Mouse (Mus musculus) heart, embryonic 13.5 days (tissue): ENCODE data around the gene Fam189a1. TPM values are rescaled to one million over a fixed set of nuclear protein-coding genes. Genes with fewer than 3 reads are reported as not detected.

Experiments used
- ATAC-seq: fragments of 200-750 bp; cut with Nextera tagmentation; 2 replicates; pipeline ENCODE4 v1.8.0; 2017; ENCODE audit warnings: moderate TSS enrichment; ENCODE audit not compliant: insufficient number of reproducible peaks, low FRiP score, low TSS enrichment; ENCODE audit errors: extremely low read depth
- H3K27ac ChIP-seq: fragments of 300-500 bp; sonication (generic); replicated peaks from 2 replicates; pipeline ENCODE4 v1.5.1; 2015; ENCODE audit warnings: moderate library complexity, mild to moderate bottlenecking, inconsistent platforms
- H3K27me3 ChIP-seq: fragments of 300-500 bp; sonication (generic); replicated peaks from 2 replicates; pipeline ENCODE4 v1.6.1; 2015; ENCODE audit warnings: mild to moderate bottlenecking, inconsistent platforms
- H3K36me3 ChIP-seq: fragments of 300-500 bp; sonication (generic); 2 replicates; pipeline ENCODE4 v1.6.1; 2015; ENCODE audit warnings: mild to moderate bottlenecking, inconsistent platforms
- H3K4me1 ChIP-seq: fragments of 300-500 bp; sonication (generic); 2 replicates; pipeline ENCODE4 v1.6.1; 2015; ENCODE audit warnings: inconsistent platforms
- H3K4me2 ChIP-seq: fragments of 300-500 bp; sonication (generic); 2 replicates; pipeline ENCODE4 v1.6.1; 2015; ENCODE audit warnings: inconsistent platforms, mild to moderate bottlenecking, moderate library complexity
- H3K4me3 ChIP-seq: fragments of 300-500 bp; sonication (generic); 2 replicates; pipeline ENCODE4 v1.5.1; 2015; ENCODE audit warnings: moderate library complexity, mild to moderate bottlenecking, inconsistent platforms
- H3K9ac ChIP-seq: fragments of 300-500 bp; sonication (generic); 2 replicates; pipeline ENCODE4 v1.6.1; 2015; ENCODE audit warnings: inconsistent platforms, mild to moderate bottlenecking, moderate library complexity
- H3K9me3 ChIP-seq: fragments of 300-500 bp; sonication (generic); 2 replicates; pipeline ENCODE4 v1.6.1; 2016; ENCODE audit warnings: inconsistent platforms
- WGBS: fragments of 180-500 bp; shearing (Covaris S2); methylation state at CpG from one replicate; pipeline ENCODE4 v1.1.7; 2015; ENCODE audit warnings: mixed read lengths; 5-methylcytosine and 5-hydroxymethylcytosine counted together
- polyA plus RNA-seq: library from polyadenylated mRNA; unstranded; fragments of >200 nt; fragmentation: Nextera tagmentation; extraction: Ambion mirVana; gene quantifications from 2 replicates; pipeline ENCODE4 v1.2.1, GENCODE M21; 2015

Fam189a1 gene
- polyA plus RNA-seq, 1 experiment from 2014 or later = 0.32 TPM

- Histone ChIP-seq H3K4me3 (no peak overlapping the region), H3K9ac (no peak overlapping the region), H3K9me3 (no peaks in the 10 kb centered on the region), H3K27me3 (no peaks in the 10 kb centered on the region), H3K4me2 (no peak overlapping the region), H3K4me1 (no peaks in the 10 kb centered on the region), H3K36me3 (no peaks in the 10 kb centered on the region), H3K27ac (no peak overlapping the region)
- no peak for ATAC-seq
- 79% methylated on average over 7 of the region's 7 CpGs for WGBS
These were observed 90.9 kb downstream of the Fam189a1 start for GRCm38 (mm10) chr7:65065457-65065856.

- H3K27me3 ChIP-seq = no peaks in the 10 kb centered on the region
- no peak overlapping the region for H3K4me3 ChIP-seq
- H3K9ac ChIP-seq = no peak overlapping the region
- no peak overlapping the region for H3K4me2 ChIP-seq
- no peaks in the 10 kb centered on the region for H3K36me3 ChIP-seq
- no peak overlapping the region for H3K27ac ChIP-seq
- 44% methylated on average over 5 of the region's 5 CpGs for WGBS
- no peak for ATAC-seq
- H3K4me1 ChIP-seq = no peaks in the 10 kb centered on the region
- no peaks in the 10 kb centered on the region for H3K9me3 ChIP-seq
These were observed 91.7 kb downstream of the Fam189a1 start for GRCm38 (mm10) chr7:65064638-65065037.

- no peak overlapping the region for H3K4me2 ChIP-seq
- no peaks in the 10 kb centered on the region for H3K4me1 ChIP-seq
- no peaks in the 10 kb centered on the region for H3K9me3 ChIP-seq
- no peaks in the 10 kb centered on the region for H3K36me3 ChIP-seq
- no peaks in the 10 kb centered on the region for H3K27me3 ChIP-seq
- H3K4me3 ChIP-seq = no peak overlapping the region
- no peak for ATAC-seq
- no peak overlapping the region for H3K9ac ChIP-seq
- 28% methylated on average over 3 of the region's 3 CpGs for WGBS
- no peak overlapping the region for H3K27ac ChIP-seq
These were observed 92.3 kb downstream of the Fam189a1 start for GRCm38 (mm10) chr7:65064096-65064495.

- Histone ChIP-seq H3K27ac (no peak overlapping the region), H3K4me3 (no peak overlapping the region), H3K4me1 (0 out of 2 replicates have a peak, but pooled peaks cover 9% of the 10 kb centered on the region), H3K27me3 (no peaks in the 10 kb centered on the region), H3K36me3 (no peaks in the 10 kb centered on the region), H3K9me3 (no peaks in the 10 kb centered on the region), H3K9ac (no peak overlapping the region), H3K4me2 (no peak overlapping the region)
- ATAC-seq = no peak
- WGBS = 76% methylated on average over 7 of the region's 7 CpGs
These were observed 96.1 kb downstream of the Fam189a1 start for GRCm38 (mm10) chr7:65060163-65060799.

GRCm38 (mm10) chr7:65056864-65057263, 99.5 kb downstream of the Fam189a1 start:
- 0 out of 2 replicates have a peak, but pooled peaks cover 9% of the 10 kb centered on the region for H3K4me1 ChIP-seq
- H3K27ac ChIP-seq = no peak overlapping the region
- no peaks in the 10 kb centered on the region for H3K27me3 ChIP-seq
- no peak for ATAC-seq
- H3K9ac ChIP-seq = no peak overlapping the region
- H3K4me3 ChIP-seq = no peak overlapping the region
- H3K9me3 ChIP-seq = no peaks in the 10 kb centered on the region
- WGBS = 70% methylated on average over 6 of the region's 6 CpGs
- H3K36me3 ChIP-seq = no peaks in the 10 kb centered on the region
- H3K4me2 ChIP-seq = no peak overlapping the region

GRCm38 (mm10) chr7:65051986-65052385, 104.4 kb downstream of the Fam189a1 start:
- no peak for ATAC-seq
- WGBS = 78% methylated on average over 1 of the region's 1 CpGs
- no peaks in the 10 kb centered on the region for H3K9me3 ChIP-seq

GRCm38 (mm10) chr7:65049236-65049954, 107.0 kb downstream of the Fam189a1 start:
- 80% methylated on average over 18 of the region's 18 CpGs for WGBS
- no peaks in the 10 kb centered on the region for H3K36me3 ChIP-seq
- H3K9ac ChIP-seq = no peak overlapping the region
- no peaks in the 10 kb centered on the region for H3K27me3 ChIP-seq
- no peak for ATAC-seq
- no peaks in the 10 kb centered on the region for H3K9me3 ChIP-seq
- no peak overlapping the region for H3K4me3 ChIP-seq
- H3K27ac ChIP-seq = no peak overlapping the region
- H3K4me2 ChIP-seq = no peak overlapping the region
- no peaks in the 10 kb centered on the region for H3K4me1 ChIP-seq

More at GRCm38 (mm10) chr7:65051986-65052385, 104.4 kb downstream of the Fam189a1 start:
- H3K4me1 ChIP-seq = 0 out of 2 replicates have a peak, but pooled peaks cover 3% of the 10 kb centered on the region
- no peaks in the 10 kb centered on the region for H3K27me3 ChIP-seq
- H3K4me3 ChIP-seq = no peak overlapping the region
- H3K9ac ChIP-seq = no peak overlapping the region
- no peak overlapping the region for H3K4me2 ChIP-seq
- no peaks in the 10 kb centered on the region for H3K36me3 ChIP-seq
- no peak overlapping the region for H3K27ac ChIP-seq

GRCm38 (mm10) chr7:65047700-65048099, 108.7 kb downstream of the Fam189a1 start:
- ATAC-seq = no peak
- Histone ChIP-seq H3K9ac (no peak overlapping the region), H3K27ac (no peak overlapping the region), H3K4me2 (no peak overlapping the region), H3K4me1 (no peaks in the 10 kb centered on the region), H3K9me3 (no peaks in the 10 kb centered on the region), H3K36me3 (no peaks in the 10 kb centered on the region), H3K27me3 (no peaks in the 10 kb centered on the region), H3K4me3 (no peak overlapping the region)
- whole genome bisulfite sequencing = 58% methylated on average over 5 of the region's 5 CpGs

GRCm38 (mm10) chr7:65046690-65047089, 109.7 kb downstream of the Fam189a1 start:
- 61% methylated on average over 4 of the region's 4 CpGs for WGBS
- Histone ChIP-seq H3K9me3 (no peaks in the 10 kb centered on the region), H3K4me1 (no peaks in the 10 kb centered on the region), H3K4me3 (no peak overlapping the region), H3K4me2 (no peak overlapping the region), H3K27ac (no peak overlapping the region), H3K27me3 (no peaks in the 10 kb centered on the region), H3K9ac (no peak overlapping the region), H3K36me3 (no peaks in the 10 kb centered on the region)
- ATAC-seq = no peak

- Histone ChIP-seq H3K9ac (no peak overlapping the region), H3K4me1 (no peaks in the 10 kb centered on the region), H3K9me3 (no peaks in the 10 kb centered on the region), H3K36me3 (no peaks in the 10 kb centered on the region), H3K4me3 (no peak overlapping the region), H3K27me3 (no peaks in the 10 kb centered on the region), H3K4me2 (no peak overlapping the region), H3K27ac (no peak overlapping the region)
- WGBS = 69% methylated on average over 6 of the region's 6 CpGs
- no peak for ATAC-seq
These were observed 112.1 kb downstream of the Fam189a1 start for GRCm38 (mm10) chr7:65044280-65044679.

- H3K9ac ChIP-seq = no peak overlapping the region
- H3K27me3 ChIP-seq = no peaks in the 10 kb centered on the region
- no peak for ATAC-seq
- no peaks in the 10 kb centered on the region for H3K36me3 ChIP-seq
- no peak overlapping the region for H3K4me3 ChIP-seq
- no peak overlapping the region for H3K27ac ChIP-seq
- no peak overlapping the region for H3K4me2 ChIP-seq
- no peaks in the 10 kb centered on the region for H3K9me3 ChIP-seq
- no peaks in the 10 kb centered on the region for H3K4me1 ChIP-seq
- WGBS = 83% methylated on average over 7 of the region's 7 CpGs
These were observed 115.3 kb downstream of the Fam189a1 start for GRCm38 (mm10) chr7:65041106-65041505.

GRCm38 (mm10) chr7:65031741-65032140, 124.6 kb downstream of the Fam189a1 start:
- Histone ChIP-seq H3K4me1 (0 out of 2 replicates have a peak, but pooled peaks cover 2% of the 10 kb centered on the region), H3K36me3 (no peaks in the 10 kb centered on the region), H3K4me3 (no peak overlapping the region), H3K27me3 (0 out of 2 replicates have a peak, but pooled peaks cover 7% of the 10 kb centered on the region), H3K27ac (no peak overlapping the region), H3K4me2 (no peak overlapping the region), H3K9ac (no peak overlapping the region), H3K9me3 (no peaks in the 10 kb centered on the region)
- WGBS = 58% methylated on average over 7 of the region's 7 CpGs
- ATAC-seq = no peak
